Mouse (Mus musculus) kidney, postnatal 36 days (tissue): ENCODE data around the gene Ift80.
"Not testable (repeated sequence)": the region's sequence is repeated elsewhere in the genome, so short reads cannot be mapped to it uniquely, and the experiment has no call there.

ENCODE experiments used
- DNase-seq, 2 experiments: peaks; one replicate each; pipeline ENCODE4 v3.0.0; 2021 to 2022; ENCODE audit warnings: mixed read lengths in 2 of 2

The Ift80 gene

GRCm38 (mm10) chr3:69004437-69005337 lies at the start of gene Ift80, which contains the start of gene Smc4:
Gene Ift80, minus strand, starts transcription at chr3:69004570.
Gene Smc4, plus strand, starts transcription at chr3:69004738.
- DNase-seq: peak; percentile 97 to 98

DNA sequence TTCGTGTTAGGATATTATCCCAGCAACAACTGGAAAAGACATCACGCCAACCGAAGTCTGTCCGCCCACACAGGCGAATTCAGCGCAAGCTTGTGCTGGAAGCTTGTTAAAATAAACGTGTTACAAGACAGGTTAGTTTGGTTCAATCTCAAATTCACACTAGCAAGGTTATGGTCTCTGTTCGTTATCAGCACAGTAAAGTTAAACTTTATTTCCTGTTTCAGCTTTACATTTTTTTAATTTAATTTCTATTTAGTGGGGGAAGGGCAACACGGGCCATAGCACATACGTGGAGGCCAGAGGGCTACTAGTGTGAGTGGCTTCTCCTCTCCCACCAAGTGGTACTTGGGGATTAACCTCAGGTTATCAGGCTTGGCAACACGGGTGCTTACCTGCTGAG lies 47.5 kb upstream of the Ift80 start:
- no peak for DNase-seq

GRCm38 (mm10) chr3:69049011-69049410 lies 44.6 kb upstream of the Ift80 start:
- DNase-seq: no peak

DNA sequence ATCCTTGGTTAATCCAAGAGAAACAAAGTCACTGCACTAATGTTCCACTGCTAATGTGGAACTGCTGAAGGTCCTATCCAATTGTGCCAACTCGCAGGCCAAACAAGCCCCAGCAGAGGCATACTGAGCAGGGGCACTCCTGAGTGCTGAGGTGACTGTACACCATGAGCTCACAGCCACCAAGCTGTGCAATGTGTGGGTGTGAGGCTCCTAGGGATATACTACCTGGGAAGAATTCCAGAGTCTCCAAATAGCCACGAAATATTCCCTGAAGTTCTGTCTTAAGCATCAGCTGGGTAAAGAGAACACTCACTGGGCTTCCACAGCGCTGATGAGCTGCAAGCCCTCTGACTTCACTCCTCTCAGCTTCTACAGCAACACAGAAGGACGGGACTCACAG lies 43.3 kb upstream of the Ift80 start:
- no peak for DNase-seq

- no peak for DNase-seq
Measured at GRCm38 (mm10) chr3:69046509-69046908, 42.1 kb upstream of the Ift80 start.

- DNase-seq: no peak
Measured at GRCm38 (mm10) chr3:69045750-69046149, 41.4 kb upstream of the Ift80 start.

- DNase-seq: no peak
Measured at GRCm38 (mm10) chr3:69045400-69045703, 41.0 kb upstream of the Ift80 start.

- peak; percentile 93 to 97 for DNase-seq
Measured at GRCm38 (mm10) chr3:69044645-69045399, 40.5 kb upstream of the Ift80 start, which contains the start of gene Trim59. Gene Trim59, minus strand, starts transcription at chr3:69044755.

DNA sequence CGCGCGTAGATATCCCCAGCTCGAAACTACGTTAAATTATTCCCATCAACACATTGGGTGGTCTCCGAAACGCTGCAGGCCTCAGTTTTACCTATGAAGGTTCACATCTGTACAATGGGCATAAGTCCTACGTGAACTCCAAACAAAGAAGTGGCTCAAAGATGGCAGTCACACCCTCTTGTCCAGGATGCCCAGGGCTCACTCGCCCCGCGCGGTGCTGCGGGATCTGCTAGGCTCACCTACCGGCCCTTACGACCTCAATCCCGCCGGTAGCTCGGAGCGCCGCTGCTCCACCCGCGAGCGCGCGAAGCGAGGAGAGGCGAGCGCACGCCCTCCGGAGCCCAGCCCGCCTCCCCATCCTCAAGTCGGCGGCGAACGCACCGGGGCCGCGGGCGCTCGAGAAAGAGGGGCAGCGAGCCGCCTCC lies 39.8 kb upstream of the Ift80 start:
- peak in 1 of 2 experiments; percentile 17 for DNase-seq

GRCm38 (mm10) chr3:69041298-69041697 lies 36.9 kb upstream of the Ift80 start:
- DNase-seq: no peak

GRCm38 (mm10) chr3:69040105-69040504 lies 35.7 kb upstream of the Ift80 start:
- no peak for DNase-seq

- no peak for DNase-seq
Measured at GRCm38 (mm10) chr3:69026133-69026783, 21.9 kb upstream of the Ift80 start.

GRCm38 (mm10) chr3:69020764-69021163 lies 16.4 kb upstream of the Ift80 start:
- DNase-seq: no peak

DNA sequence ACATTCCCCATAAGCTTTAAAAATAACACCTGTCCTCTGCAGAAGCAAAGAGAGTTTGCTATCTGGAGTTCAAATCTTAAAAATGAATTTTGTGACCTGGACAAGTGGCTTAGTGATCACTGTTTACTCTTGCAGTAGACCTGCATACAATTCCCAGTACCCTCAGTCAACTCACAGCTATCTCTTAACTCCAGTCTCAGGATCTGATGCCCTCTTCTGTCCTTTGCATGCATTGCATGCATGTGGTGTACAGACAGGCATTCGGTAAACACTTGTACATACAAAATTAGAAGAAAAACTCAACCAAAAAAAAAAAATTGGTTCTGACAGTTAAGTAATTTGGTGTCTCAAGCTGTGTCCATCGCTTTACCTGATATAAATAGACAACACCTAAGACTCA lies 15.9 kb upstream of the Ift80 start:
- peak in 1 of 2 experiments; percentile 36 for DNase-seq

DNA sequence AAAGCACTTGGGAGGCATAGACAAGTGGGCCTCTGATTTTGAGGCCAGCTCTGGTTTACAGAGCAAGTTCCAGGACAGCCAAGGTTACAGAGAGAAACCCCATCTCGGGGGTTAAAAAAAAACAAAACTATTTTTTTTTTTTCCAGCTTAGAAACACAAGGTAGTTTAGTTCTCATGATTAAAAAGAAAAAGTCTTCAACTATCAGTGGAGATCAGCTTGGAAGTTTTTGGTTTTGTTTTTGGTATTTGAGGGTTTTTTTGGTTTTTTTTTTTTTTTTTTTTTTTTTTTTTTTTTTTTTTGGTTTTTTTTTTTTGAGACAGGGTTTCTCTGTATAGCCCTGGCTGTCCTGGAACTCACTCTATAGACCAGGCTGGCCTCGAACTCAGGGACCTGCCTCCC lies 14.3 kb upstream of the Ift80 start:
- not testable (repeated sequence) for DNase-seq

DNA sequence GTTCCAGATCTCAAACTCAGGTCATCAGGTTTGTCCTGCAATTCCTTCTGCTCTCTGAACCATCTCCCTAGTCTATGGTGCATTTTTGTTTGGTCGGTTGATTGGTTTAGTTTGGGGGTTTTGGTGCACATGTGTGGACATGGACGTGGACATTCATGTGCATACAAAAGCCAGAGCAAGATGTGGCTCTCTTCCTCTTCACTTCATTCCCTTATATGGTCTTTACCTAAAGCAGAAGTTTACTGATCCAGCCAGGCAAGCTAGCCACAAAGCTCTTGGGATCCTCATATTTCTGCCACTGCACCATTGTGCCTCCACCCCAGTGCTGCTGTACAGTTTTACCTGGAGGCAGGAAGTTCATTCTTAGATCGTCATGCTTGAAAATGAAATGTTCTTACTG lies 12.8 kb upstream of the Ift80 start:
- no peak for DNase-seq

- no peak for DNase-seq
Measured at GRCm38 (mm10) chr3:69008873-69009272, 4.5 kb upstream of the Ift80 start.

DNA sequence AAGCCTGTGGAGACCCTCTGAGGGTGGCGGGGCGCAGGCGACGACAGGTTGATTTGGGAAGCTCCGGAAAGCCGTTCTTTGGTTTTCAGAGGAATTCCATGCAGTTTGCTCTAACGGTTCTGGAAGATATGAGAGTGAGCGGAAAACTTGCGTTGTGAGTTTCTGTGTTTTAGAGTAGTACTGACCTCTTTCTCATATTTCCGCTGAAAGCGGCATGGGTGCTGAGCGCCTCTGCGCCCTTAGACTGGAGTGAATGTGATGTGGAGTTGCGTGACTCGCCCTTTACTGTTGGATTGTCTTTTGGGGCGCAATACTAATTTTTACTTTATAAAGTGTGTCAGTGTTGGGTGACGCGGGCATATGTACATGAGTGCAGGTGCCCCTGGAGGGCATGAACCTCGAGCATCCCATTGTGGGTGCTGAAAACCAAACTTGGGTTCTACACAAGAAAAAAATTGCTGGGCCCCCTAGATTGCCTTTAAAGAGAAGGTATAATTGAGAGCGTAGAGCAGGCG lies 1.9 kb upstream of the Ift80 start:
- peak in 1 of 2 experiments; percentile 21 for DNase-seq

DNA sequence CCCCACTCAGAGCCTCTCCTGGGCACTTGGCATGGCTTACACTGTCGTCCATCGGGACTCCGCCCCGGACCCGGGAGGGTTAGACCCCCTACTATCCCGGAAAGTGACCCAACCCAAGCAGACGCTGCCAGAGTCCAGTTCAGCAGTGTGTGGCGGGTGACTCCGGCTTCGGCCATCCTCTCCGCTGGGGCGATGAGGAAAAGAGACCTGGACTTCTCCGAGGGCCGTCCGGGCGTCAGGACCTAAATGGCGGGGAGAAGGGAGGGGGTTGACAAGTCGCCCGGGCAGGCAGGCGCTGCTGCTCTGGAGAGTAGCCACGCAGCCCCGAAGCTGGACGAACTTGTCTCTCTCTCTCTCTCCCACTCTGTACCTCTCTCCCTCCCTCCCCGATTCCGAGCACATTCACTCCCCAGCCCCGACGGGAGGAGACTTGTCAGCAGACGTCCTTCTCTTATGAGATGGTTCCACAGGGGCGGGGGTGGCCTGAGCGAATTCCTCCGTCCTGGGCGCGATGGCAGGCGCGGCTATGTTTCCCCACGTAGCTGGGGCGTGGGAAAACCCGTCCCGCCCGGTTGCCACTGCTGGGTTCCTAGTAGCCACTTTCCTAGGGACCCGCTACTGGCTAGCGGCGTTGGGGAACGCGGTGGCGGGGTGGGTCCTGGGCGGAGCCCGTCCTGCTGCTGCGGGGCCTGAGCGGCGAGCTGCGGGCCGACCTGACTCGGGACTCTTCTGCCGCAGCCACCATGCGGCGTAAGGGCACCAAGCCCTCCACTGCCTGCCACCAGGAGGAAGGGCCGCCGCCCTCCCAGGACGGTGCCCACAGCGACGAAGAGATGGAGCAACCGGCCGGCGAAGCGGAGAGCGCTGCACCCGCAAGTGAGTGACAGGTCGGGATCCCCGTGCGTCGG lies 1.2 kb upstream of the Ift80 start:
- peak; percentile 35 to 64 for DNase-seq

DNA sequence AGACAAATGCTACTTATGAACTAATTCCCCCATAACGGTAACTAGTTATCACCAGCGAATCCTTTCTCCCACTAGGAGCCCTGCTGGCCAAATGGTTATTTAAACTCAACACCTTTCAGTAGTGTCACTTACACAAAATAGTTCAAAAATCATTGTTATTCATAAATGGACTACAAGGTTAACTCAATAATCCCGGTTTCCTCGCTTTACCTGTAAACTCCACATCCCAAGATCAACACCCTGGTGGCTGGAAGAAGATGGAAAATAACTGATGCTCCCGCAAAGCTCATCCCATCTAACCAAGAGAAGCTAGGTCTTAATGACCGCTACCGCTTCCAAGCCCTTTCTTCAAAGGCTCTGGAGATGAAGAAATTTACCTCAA lies 324 bp downstream of the Ift80 start:
- no peak for DNase-seq

DNA sequence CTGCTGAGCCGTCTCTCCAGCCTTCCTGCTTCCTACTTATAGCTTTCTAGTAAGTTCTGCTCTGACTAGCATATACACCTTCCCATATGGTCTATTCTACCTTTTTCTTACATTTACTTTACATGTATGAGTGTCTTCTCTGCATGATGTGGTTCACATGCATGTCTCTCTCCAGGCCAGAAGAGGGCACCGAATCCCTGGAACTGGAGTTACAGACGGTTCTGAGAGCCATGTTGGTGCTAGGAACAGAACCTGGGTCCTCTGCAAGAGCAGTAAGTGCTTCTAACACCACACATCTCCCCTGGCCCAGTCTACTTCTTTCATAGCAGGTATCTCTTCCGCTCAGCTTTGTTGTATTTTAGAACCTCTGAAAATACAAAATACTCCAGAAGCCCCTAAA lies 1.6 kb downstream of the Ift80 start:
- no peak for DNase-seq

DNA sequence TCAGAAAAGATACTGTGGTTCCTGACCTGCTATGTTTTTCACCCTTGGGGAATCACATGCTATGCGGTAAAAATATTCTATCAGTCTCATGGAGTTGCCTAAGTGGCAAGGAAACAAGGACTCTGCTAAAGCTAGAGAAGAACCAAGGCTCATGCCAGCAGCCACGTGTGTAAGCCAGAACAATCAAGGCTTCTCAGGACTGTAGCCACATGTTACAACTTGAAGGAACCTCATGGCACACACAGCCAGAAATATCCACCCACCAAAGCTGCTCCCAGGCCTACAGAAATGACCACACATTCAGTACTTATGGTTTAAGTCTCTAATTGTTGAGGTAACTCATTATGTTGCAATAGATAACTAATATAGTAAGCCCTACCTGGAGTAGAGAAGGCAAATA lies 17.8 kb downstream of the Ift80 start:
- no peak for DNase-seq
